Mouse (Mus musculus) testis, adult 2 months (tissue): Measurements from ENCODE around the gene Lin37. TPM values are rescaled to one million over a fixed set of nuclear protein-coding genes. Genes with fewer than 3 reads are reported as not detected.

Experiments used
- H3K27ac ChIP-seq: fragments of 200-500 bp; 2 replicates; pipeline ENCODE4 v1.5.1; 2012; ENCODE audit warnings: low read depth, low read length; ENCODE audit not compliant: control insufficient read depth, insufficient read depth
- H3K27me3 ChIP-seq: fragments of 200-500 bp; 2 replicates; pipeline ENCODE4 v1.6.1; 2012; ENCODE audit warnings: mild to moderate bottlenecking, low read length, moderate library complexity; ENCODE audit not compliant: control insufficient read depth, insufficient read depth
- H3K36me3 ChIP-seq: fragments of 200-500 bp; 2 replicates; pipeline ENCODE4 v1.6.1; 2012; ENCODE audit warnings: mild to moderate bottlenecking, low read length; ENCODE audit not compliant: control insufficient read depth, insufficient read depth
- H3K4me1 ChIP-seq: fragments of 200-500 bp; 2 replicates; pipeline ENCODE4 v1.6.1; 2012; ENCODE audit warnings: low read length; ENCODE audit not compliant: control insufficient read depth, insufficient read depth
- H3K4me3 ChIP-seq: fragments of 200-500 bp; 2 replicates; pipeline ENCODE4 v1.5.1; 2012; ENCODE audit warnings: low read depth, mild to moderate bottlenecking, low read length, moderate library complexity, mixed read lengths; ENCODE audit not compliant: control insufficient read depth
- CTCF ChIP-seq: fragments of 200-500 bp; IDR thresholded peaks from 2 replicates; pipeline ENCODE4 v1.5.1; 2012; ENCODE audit warnings: low read depth, mild to moderate bottlenecking, inconsistent platforms, low read length, moderate library complexity; ENCODE audit not compliant: control insufficient read depth, insufficient read depth, insufficient replicate concordance
- POLR2A ChIP-seq: fragments of 200-500 bp; IDR thresholded peaks from 2 replicates; pipeline ENCODE4 v1.6.1; 2012; ENCODE audit warnings: low read depth, mild to moderate bottlenecking, inconsistent platforms, low read length, moderate library complexity; ENCODE audit not compliant: control insufficient read depth
- polyA plus RNA-seq: library from polyadenylated mRNA; depleted of rRNA; stranded (reverse); fragments of >200 nt; gene quantifications from 2 replicates; pipeline ENCODE4 v1.2.3, GENCODE M21; 2012

The Lin37 gene
- polyA plus RNA-seq, 1 experiment: 47.0 TPM

DNA sequence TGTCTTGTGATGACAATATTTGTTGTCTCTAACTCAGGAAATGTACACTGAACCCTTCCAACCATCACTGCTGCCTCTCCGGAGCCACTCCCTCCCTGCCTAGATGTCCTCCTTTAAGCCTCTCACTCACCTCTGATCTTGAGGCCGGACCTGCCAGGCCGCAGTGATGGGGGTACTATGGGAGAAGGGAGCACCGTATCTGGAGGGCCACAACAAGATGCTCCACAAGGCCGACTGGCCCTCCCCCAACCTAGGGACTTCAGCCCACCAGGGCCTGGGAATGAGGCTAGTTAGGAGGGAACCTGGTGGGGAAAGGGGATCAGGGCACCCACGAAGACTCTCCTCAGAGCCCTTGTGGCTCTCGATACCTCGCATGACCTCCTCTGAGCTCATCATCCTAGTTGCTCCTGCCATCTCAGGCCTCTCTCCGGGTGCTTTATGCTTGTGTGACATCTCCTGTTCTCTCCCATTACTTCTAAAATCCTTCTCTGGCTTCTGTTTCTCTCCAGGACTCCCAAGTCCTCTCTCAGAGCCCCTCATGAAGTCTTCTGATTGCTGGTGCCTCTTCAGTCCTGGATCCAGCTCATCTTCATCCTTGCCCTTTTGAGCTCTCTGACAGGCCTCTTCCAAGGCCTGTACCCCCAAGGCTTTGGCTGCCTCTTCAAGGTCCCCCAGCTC is 31.4 kb upstream of the Lin37 start:
- Histone ChIP-seq H3K4me1 (peaks cover 35% of the 10 kb centered on the region), H3K4me3 (peak overlapping the region; percentile 88), H3K36me3 (no peaks in the 10 kb centered on the region; the same call in 1 of the 2 replicates), H3K27ac (peak overlapping the region; percentile 10; the same call in 1 of the 2 replicates), H3K27me3 (no peaks in the 10 kb centered on the region)
- TF ChIP-seq POLR2A (no peak), CTCF (no peak)

DNA sequence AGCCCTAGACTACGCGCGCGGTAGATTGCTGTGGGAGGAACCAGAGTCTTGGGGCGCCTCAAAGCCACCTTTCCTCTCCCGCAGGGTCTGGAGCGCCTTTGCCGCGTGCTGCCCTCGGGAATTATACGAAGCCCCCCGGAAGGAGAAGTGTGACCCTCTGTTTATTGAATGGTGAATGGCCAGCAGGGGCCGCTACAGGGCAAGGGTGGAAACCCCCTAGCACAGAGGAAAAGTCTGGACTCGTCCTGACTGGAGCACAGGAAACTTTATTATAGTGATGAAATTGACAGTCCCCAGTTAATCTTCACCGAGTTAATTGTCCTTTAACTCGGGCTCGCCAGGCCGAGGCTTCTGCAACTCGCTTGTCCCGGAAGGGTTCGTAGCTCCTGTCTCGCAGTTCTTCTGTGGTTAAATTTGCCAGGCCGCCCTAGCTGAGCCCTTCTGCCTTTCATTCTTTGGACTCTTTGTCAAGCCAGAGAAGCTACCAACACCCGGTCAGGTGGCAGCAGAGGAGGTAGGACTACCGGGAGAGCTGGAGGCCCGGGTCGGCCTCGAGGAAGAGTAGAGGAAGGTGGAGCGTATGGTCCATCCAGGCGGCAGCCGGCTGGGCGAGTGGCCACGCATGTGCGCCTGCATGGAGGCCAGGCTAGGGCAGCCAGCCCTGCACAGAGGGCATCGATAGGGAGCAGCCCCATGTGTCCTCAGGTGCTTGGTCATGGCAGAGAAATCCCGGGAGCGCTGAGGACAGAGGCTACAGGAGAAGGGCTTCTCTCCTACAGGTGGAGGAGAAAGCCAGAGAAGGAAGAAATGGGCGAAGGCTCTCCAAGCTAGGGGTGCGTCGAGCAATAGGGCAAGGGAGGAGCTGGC is 30.0 kb upstream of the Lin37 start:
- Histone ChIP-seq H3K4me3 (peak overlapping the region; percentile 88), H3K27me3 (no peaks in the 10 kb centered on the region), H3K36me3 (no peaks in the 10 kb centered on the region; the same call in 1 of the 2 replicates), H3K4me1 (peaks cover 31% of the 10 kb centered on the region), H3K27ac (peak overlapping the region; percentile 52)
- TF ChIP-seq POLR2A (no peak; the same call in 1 of the 2 replicates), CTCF (peak; percentile 68)

DNA sequence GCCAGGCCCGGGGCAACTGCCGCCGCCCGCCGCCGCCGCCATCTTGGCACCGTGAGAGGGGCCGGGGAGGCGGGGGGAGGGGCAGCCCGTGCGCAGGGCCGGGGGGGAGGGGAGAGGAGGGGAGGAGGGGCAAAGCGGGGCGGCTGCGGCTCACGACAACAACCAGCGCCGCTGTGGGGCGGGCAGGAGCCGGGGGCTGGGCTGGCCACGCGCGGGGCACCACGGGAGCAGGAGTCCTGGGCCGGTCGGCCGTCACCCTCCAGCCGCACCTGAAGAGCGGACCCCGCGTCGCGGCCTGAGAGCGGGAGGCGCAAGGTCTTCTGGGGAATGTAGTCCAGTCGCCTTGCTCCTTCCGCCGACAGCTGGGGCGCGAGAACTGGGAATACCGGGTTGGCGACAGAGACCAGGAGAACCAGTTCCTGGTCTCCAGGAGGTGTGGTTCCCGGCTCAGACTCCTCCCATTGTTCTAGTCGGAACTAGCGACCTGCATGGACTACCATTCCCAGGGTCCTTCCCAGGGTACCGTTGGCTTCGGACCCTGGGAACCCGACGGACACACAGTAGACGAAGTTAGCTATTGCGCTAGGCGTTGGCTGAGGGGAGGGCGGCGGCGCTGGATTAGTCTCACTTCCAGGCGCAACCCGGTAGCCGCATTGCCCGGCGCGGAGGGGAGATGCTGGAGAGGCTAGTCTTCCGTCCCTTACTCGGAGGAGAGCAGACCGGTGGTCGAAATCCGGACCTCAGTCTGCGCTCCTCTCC is 29.2 kb upstream of the Lin37 start, which contains the start of gene Kmt2b:
TSS of gene Kmt2b (minus strand) at position 51 of the 759 bp plus-strand sequence.
- peak within 1 kb of the TSS; percentile 96 for H3K4me3 ChIP-seq
- H3K36me3 ChIP-seq: no peaks in the 10 kb centered on the region; the same call in 1 of the 2 replicates
- peak within 1 kb of the TSS; percentile 92 for H3K27ac ChIP-seq
- no peaks in the 10 kb centered on the region for H3K27me3 ChIP-seq
- H3K4me1 ChIP-seq: peaks cover 29% of the 10 kb centered on the region
- TF ChIP-seq POLR2A (peak; percentile 41), CTCF (no peak)

DNA sequence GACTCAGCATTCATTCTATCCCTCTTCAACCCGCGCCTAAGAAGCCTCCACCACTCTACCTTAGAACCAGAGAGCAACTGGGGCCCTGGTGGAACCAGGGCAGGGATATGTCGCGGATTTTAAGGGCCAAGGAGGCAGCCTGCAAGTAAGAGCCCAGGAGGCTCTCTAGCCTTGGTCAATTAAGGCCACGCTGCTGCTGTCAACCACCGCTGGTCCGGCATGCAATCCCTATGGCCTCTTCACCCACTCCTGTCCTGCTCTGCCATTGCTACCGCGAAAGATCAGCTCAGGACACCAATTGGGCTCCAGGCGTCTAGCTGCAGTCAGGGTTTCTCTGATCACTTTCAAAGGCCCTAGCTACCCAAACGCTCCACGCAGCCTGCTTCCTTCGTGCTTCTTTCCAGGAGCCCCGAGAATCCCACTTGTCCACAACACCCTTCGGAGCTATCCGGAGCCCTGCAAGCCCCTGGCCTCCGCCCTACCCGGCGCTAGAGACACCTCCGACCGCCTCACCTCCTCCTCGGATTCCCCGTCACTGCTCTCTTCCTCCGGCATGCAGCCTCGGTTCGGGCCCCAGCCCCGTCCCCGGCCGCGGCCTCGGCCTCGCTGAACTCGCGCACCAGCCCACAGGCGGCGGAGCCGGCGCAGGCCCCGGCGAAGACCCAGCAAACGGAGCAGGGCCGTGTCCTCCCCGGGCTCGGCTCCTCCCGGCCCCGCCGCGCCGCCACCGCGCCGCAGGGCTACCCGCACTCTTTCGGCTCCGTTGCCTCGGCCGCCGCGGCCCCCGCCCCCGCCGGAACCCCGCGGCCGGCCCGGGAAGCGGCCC is 28.4 kb upstream of the Lin37 start:
- Histone ChIP-seq H3K4me1 (peaks cover 28% of the 10 kb centered on the region), H3K4me3 (peak overlapping the region; percentile 96), H3K27me3 (no peaks in the 10 kb centered on the region), H3K36me3 (no peaks in the 10 kb centered on the region; the same call in 1 of the 2 replicates), H3K27ac (peak overlapping the region; percentile 92)
- no peak; the same call in 1 of the 2 replicates for TF ChIP-seq POLR2A
- TF ChIP-seq CTCF: no peak

DNA sequence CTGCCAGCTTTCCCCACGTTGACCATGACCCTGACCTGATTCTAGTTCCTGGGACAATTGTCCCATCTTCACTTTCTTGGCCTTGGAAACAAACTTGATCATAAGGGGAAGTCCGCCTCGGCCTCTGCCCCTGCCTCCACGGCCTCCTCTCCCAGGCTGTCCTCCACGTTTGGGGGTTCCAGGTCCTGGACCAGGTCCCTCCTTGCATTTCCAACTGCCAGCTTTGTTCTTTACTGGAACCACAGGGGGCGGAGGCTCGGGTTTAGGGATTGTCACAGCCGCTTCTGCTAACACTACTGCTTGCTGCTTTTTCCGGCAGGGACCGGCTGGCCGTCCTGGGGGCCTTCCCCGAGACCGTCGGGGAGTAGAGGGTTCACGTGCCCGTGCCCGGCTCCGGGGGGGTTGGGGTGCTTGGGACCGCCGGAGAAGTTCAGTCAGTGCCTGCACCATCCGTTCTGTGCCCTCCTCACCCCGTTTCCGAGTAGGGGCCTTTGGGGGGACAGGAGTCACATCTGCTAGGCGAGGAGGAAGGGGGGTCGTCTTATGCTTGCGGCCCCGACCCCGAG is 26.9 kb upstream of the Lin37 start:
- no peak overlapping the region for H3K27ac ChIP-seq
- peak overlapping the region; percentile 96; the same call in 1 of the 2 replicates for H3K4me3 ChIP-seq
- no peaks in the 10 kb centered on the region for H3K27me3 ChIP-seq
- H3K4me1 ChIP-seq: peaks cover 24% of the 10 kb centered on the region
- no peak for TF ChIP-seq POLR2A
- no peak for TF ChIP-seq CTCF
- H3K36me3 ChIP-seq: no peaks in the 10 kb centered on the region; the same call in none of the 2 replicates

DNA sequence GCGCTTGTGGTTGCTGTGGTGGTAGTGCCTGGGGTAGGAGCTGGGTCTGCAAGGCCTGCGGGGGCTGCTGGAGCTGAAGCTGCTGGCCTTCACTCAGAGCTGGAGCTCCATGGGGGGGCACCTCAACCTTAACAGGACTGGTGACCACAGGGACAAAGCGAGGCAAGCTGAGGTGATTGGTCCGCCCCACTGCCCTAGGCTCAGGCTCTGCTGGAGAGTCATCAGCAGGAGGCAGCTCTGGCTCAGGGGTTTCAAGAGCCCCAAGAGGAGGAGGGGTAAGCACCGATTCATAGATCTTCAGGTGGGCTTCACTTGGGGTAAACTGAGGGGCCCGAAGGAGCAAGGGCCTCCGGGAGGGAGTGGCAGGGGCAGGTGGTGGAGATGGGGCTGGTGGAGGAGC is 25.5 kb upstream of the Lin37 start:
- TF ChIP-seq CTCF (no peak), POLR2A (no peak)
- Histone ChIP-seq H3K36me3 (no peaks in the 10 kb centered on the region; the same call in none of the 2 replicates), H3K4me1 (peaks cover 17% of the 10 kb centered on the region), H3K27ac (no peak overlapping the region), H3K4me3 (no peak overlapping the region), H3K27me3 (no peaks in the 10 kb centered on the region)
